Mouse (Mus musculus) urinary bladder, postnatal 25 days (tissue): ENCODE data around the gene Znrd1as.

ENCODE experiments used
- DNase-seq: peaks from one replicate; pipeline ENCODE4 v3.0.0; 2022; ENCODE audit warnings: low spot score

Znrd1as gene

DNA sequence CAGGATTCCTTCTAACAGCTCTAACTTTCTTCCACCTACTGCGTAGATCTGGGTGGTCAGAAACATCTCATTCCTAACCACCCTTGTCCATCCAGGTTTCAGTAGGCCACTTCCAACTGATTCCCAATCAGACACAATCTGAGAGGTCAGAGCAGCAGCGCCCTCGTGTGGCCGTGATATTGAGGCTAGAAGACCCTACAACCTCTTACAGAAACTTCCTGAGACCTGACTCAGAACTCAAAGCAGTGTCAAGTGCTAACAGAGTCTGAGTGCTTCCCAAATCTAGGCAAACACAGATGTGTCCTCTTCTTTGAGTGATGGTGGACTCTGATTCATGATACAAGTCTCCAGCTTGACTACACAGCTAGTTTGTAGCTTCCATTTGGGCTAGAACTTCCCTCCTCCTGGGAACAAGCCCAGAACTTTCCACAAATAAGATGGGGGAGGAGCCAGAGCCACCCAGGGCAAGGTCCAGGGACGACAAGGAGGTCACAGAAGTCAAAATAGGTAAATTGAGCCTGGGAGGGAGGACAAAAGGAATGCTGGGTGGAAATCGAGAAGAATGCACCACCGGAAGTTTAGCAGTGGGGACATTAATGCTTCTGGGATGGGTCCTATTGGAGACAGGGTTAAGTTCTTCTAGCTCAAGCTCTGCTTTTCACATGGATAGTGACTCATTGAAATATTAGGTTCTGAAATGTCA, 38.8 kb downstream of the Znrd1as start:
- DNase-seq: peak; percentile 80

DNA sequence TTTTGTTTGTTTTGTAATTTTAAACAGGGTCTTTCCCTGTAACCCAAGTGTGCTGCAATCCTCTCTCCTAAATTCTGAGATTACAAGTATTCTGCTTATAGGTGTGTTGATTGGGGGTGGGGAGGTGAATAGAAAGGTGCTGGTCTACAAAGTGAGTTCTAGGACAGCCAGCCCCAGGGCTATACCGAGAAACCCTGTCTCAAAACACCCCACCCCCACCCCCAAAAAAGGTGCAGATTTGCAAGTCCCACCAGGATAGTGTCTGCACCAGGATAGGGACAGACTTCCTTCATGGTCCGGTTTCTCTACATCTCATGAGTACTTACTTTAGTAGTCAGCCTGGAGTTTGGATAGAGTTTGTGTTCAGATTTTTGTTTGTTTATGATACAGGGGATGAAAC, 40.1 kb downstream of the Znrd1as start:
- no peak for DNase-seq

DNA sequence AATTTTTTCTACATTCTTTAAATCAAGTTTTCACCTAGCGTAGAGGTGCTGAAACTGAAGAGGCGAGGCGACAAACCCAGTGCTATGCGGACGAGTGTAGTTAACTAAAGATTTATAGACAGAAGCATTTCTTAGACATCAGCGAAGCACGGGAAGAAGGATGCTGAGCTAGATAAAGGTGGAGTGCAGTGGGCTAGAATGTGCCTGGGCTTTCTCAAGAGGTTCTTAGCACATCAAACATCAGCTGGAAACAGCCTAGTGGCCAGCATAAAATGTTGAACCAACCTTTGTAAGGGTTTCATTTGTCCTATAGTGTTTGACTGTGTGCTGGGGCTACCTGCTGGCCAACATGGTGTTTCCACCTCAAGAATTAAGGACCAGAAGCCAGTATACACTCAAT, 42.5 kb downstream of the Znrd1as start, which contains the start of gene Zfp57:
TSS of gene Zfp57 (plus strand) at position 301 of the 400 bp plus-strand sequence.
- DNase-seq: no peak

DNA sequence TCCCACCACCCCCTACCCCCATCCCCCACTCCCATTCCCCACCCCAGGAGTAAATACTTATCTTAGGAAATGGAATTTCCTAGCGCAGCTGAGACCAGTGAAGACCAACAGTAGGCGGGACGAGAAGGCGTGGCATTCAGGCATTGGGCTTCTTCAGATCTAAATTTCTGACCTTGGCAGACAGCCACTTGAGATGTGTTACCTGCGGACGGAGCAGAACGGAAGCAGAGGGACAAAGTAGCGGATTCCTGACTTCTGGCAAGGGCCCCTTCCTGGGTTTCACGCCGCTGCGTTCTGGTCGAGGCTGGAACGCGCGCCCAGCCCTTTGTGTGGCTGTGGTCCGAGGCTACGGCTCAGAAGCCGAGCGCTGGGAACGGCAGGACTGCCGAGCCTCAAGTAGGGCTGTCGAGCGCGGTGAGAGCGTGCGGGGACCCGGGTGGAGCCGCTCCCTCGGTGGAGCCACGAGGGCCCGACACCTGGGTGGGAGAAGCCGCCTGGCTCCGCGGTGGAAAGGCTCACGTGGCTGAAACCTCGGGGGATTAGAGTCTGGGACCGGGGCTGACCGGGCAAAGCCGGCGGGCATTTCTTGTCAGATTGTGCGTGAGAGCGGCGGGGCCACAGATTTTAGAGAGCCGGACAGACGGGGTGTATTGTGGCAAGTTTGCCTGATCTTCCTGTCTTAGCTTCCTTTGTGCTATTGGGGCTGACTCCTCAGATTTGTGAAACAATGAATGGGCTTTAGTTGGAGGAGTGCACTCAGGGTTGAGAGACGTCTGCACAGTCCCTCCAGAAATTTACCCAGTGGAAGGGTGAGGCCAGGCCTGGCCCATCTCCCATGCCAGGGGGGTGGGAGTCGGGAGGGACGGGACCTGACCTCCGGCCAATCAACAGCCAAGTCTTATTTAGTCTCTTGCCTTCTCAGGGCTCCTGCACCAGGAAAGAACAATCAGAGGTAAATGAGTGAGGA, 44.3 kb downstream of the Znrd1as start:
- peak; percentile 50 for DNase-seq

DNA sequence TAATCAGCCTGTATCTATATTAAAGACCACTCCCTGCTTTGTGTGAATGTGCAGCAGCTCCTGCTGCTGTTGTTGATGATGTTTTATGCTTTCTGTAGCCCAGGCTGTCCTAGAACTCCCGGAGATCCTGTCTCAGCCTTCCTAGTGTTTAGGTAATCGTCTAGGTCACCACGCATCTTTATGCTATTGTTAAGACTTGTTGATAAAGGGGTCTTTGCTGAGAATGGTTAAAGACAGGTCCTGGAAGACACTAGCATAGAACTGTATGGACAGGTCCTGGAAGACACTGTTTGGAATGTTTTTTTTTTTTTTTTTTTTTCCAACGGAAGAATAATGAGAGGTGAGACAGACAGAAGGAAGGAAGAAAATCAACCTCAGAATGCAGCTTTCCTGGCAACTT, 45.0 kb downstream of the Znrd1as start:
- no peak for DNase-seq

DNA sequence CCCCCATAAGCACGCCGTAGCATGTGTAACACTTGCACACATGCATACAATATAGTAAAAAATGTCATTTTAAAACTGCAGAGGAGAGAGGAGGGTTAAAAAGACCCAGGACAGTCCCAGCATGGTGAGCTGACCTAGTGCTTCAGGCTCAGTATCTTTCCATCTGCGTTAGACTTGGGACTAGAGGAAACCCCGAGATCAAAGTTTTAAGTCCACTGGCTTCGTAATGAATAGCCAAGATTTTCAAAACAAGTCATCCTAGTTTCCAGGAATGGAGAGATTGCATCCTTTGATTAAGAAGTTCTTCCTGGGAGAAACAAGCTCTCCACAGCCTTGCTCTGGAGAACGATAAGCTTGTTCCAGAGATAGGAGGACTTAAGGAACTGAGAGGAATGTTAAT, 49.8 kb downstream of the Znrd1as start:
- DNase-seq: no peak

DNA sequence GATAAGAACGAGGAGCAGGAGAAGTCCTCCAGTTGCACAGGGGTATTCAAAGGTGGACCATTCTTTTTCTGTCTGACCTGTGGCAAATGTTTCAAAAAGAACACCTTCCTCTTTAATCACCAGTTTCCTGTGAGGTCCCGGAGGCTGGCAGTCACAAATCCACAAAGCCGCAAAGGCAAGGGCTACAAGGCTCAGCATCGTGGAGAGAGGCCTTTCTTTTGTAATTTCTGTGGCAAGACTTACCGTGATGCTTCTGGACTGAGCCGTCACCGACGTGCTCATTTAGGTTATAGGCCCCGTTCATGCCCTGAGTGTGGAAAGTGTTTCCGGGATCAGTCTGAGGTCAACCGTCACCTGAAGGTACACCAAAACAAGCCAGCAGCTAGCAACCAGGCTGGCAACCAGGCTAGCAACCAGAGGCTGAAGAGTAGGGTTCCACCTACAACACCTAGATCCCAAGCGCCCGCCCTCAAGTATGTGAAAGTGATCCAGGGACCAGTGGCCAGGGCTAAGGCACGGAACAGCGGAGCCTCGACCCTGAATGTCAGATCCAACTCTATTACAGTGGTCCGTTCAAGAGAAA, 51.2 kb downstream of the Znrd1as start:
- no peak for DNase-seq

DNA sequence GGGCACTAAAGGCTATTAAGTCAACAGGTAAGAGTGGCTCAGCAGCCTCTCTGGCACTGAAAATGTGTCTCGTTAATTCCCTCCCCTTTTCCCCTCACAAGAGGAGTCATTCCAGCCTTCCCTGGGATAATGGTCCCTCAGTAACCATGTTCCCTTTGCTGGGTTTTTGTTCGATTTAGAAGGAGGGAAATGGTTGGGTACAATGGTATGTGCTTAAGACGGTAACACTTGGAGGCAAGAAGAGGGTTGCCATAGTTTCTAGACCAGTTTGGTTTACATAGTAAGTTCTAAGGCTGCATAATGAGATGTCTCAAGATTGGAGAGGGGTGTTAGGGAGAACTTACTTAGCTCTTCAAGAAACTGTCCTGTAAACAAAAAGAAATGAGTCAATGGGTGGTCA, 53.3 kb downstream of the Znrd1as start:
- DNase-seq: no peak

DNA sequence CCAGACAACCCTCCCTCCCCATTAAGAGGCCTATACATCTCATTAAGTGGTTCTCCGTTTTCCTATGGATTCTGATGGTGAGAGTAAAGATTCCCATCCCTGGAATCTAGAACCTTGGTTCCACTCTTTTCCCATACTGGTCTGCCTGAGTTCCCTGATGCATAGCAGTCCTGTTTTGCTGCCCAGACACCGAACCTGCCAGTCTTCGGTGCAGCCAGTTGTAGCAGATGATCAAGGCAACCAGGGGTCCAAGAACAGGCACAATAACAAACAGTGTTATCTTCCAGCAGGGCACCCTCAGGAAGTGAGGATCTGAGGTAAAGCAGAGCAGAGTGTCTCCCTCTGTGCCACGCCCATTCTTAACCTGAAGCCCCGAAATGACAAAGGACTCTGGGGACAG, 53.7 kb downstream of the Znrd1as start:
- DNase-seq: no peak
